Mouse (Mus musculus): ENCODE data around the gene Gm867. TPM values are rescaled to one million over a fixed set of nuclear protein-coding genes. Genes with fewer than 3 reads are reported as not detected.

Gm867 gene
- total RNA-seq (2014; fragmentation: Nextera tagmentation) (not detected in 2 replicates), total RNA-seq (2017) (not detected in 2 replicates)

DNA sequence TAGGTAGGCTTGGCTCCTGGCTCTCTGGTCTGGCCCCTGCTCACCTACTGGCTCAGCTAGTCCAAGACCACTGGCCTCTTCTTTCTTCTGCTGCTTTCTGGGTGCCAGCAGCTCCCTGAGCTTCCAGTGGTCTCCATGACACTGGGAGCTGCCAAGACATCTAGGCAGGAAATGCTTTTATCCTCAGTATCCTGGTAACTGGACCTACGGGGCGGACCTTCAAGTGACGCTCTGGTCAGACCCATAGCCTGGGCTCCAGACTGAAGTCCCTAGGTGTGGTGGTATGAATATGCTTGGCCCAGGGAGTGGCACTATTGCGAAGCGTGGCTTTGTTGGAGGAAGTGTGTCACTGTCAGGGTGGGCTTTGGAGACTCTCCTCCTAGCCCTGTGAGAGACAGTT, at the start of gene Gm867:
Gene Gm867, minus strand, starts transcription at position 153 of the 400 bp plus-strand sequence.
- ATAC-seq (replicated peaks; ENCODE audit: poor library complexity, severe bottlenecking) = no peak

DNA sequence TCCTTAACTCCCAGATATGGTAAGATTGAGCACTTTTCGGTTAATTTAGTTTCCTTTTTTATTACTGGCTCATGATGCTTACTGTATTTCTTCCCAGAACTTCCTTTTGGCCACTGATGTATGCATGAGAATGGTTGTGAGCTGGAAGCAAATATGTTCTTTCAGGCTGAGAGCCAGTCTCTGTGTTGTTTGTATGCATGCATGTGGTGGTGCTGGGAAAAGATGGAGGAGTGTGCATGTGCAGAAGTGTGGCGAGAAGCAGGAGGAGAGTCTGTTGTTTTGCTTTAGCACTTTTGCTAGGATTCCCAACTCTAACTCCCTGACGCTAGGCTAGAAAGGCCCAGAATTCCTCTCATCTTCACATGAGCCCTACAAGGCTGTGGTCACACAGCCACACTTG, 39.0 kb upstream of the Gm867 start:
- ATAC-seq (replicated peaks; ENCODE audit: poor library complexity, severe bottlenecking) = no peak

DNA sequence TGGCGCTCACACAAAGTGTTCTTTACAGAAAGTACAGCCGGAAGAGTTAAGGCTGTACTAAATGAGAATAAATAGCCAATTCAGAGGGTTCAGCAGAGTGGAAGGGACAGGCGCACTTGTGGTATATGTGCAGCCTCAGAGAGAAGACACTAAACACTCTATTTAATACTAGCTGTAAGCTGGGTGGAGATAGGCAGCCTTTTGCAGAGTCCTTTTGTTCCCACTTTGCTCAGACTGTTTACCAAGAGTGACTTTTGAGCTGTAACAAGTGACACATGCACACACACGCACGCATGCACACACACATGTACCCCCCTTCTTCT, 38.3 kb upstream of the Gm867 start:
- no peak for ATAC-seq (replicated peaks; ENCODE audit: poor library complexity, severe bottlenecking)

DNA sequence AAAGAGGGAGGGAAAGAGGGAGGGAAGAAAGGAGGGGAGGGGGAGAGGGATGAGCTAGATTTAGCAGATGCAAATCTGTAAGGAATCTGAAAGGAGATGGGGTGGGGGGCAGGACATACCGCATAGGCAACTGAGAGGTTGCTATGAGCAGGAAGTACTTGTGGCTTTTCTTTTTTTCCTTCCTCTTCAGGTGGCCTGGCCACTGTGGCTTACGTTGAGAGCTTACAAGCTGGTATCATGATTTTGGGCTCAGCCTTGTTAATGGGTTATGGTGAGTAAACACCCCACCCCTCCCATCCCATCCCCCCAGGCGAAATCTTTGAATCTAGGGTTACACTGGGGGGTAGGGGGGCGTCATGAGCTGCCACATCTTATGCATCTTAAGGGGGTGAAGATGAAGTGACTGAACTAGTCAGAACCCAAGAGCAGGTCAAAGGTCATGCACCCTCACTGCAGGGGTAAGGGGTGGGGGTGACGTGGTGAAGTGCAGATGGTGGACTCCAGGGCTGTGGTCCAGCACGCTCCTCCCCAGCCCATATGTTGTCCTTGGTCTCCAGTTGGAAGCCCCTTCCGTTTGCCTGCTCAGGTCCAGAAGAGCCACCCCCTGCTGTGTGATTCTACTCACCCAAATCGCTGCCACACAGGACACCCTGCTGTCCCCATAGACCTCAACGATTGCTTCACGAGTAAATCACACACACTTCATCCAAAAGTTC, 37.8 kb upstream of the Gm867 start:
- peak; percentile 55; the same call in 1 of the 2 replicates for ATAC-seq (replicated peaks; ENCODE audit: poor library complexity, severe bottlenecking)

DNA sequence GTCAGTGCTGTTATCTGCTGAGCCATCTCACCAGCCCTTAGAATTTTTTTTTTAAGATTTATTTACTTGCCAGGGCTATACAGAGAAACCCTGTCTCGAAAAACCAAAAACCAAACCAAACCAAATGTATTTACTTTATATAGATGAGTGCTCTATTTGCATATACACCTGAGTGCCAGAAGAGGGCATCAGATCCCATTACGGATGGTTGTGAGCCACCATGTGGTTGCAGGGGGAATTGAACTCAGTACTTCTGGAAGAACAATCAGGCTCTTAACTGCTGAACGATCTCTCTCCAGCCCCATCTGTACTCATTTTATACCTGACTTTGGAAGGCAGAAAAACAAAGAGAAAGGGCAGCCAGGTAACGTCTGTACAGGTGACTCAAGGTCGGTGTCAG, 34.7 kb upstream of the Gm867 start:
- peak; percentile 27; the same call in 1 of the 2 replicates for ATAC-seq (replicated peaks; ENCODE audit: poor library complexity, severe bottlenecking)

DNA sequence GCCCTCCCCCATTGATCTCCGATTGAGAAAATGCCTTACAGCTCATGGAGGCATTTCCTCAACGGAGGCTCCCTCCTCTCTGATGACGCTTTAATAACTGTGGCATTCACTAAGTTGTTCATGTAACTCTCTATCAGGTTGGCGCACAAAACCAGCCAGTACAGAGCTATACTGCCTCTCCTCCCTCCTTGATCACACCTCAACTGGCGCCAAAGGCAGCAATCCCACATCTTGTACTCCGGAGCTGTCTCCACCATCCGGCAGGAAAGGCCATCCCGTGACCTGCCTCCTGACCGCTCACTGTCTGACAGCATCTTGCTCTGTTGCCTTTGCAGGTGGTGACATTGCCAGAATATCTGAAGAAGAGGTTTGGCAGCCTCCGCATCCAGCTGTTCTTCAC, 33.4 kb upstream of the Gm867 start:
- no peak for ATAC-seq (replicated peaks; ENCODE audit: poor library complexity, severe bottlenecking)

DNA sequence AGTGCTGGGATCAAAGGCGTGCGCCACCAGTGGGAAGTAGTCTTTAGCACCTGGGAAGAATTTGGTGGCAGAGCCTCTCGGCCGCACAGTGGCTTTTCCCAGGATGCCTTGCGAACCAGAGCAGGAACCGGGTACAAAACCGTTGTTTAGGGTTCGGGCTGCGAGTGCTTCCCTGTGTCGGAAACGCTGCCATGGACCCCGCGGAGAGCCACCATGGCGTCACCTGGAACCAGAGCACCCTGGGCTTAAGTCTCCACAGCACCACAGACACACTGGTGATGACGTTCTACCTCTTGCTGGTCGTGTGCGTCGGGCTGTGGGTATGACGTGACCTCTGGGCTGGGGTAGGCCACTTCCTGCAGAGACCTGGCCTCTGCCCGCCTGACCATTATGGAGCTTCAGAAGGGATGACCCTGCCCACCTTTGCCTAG, 13.9 kb upstream of the Gm867 start, which contains the start of gene Gm5134:
Gene Gm5134, plus strand, starts transcription at position 134 of the 431 bp plus-strand sequence.
- peak; percentile 77 for ATAC-seq (replicated peaks; ENCODE audit: poor library complexity, severe bottlenecking)

DNA sequence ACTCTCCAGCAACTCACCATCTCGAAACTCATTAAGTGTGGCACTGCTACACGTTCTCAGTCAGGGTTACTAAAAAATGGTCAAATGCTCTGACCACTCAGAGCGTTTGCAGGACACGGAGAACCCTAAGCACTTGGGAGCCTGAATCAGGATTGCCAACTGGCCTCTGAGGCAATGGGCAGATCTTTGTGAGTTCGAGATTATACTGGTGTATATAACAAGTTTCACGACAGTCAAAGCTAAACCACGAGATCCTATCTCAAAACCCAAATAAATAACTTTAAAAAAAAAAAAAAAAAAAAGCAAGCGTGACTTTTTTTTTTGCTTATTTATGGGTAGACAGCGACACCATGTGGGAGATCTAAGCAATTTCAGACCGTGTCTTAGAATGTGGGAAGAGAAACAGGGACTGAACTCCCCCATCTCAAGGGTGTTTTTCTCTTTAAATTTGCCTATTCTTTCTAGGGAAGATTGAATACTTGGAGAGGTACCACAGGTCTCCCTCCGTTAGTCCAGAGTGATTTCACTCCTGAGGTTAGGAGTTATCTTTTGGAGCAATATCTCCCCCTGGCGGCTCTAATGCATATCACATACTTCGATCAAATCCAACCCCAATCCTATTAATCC, 11.1 kb upstream of the Gm867 start:
- peak; percentile 40 for ATAC-seq (replicated peaks; ENCODE audit: poor library complexity, severe bottlenecking)

DNA sequence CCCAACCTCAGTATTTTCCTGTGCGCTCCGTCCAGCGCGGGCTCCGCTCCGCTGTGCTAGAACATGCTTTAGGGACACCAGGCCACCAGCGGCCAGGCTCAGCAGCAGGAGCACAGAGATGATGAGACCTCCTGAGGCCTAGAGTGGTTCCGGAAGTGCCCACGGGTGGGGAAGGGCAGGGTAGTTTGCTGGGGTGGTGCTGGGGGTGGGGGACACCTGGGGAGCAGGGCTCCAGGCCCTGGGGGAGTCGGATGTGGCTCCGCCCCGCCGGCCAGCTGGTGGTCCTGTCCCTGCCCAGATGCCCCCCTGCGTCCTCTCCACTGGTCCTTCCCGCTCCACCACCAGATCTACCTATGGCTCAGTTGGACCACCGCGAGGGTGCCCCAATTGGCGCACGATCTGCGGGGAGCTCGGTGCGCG, 10.3 kb upstream of the Gm867 start:
- ATAC-seq (replicated peaks; ENCODE audit: poor library complexity, severe bottlenecking) = no peak

DNA sequence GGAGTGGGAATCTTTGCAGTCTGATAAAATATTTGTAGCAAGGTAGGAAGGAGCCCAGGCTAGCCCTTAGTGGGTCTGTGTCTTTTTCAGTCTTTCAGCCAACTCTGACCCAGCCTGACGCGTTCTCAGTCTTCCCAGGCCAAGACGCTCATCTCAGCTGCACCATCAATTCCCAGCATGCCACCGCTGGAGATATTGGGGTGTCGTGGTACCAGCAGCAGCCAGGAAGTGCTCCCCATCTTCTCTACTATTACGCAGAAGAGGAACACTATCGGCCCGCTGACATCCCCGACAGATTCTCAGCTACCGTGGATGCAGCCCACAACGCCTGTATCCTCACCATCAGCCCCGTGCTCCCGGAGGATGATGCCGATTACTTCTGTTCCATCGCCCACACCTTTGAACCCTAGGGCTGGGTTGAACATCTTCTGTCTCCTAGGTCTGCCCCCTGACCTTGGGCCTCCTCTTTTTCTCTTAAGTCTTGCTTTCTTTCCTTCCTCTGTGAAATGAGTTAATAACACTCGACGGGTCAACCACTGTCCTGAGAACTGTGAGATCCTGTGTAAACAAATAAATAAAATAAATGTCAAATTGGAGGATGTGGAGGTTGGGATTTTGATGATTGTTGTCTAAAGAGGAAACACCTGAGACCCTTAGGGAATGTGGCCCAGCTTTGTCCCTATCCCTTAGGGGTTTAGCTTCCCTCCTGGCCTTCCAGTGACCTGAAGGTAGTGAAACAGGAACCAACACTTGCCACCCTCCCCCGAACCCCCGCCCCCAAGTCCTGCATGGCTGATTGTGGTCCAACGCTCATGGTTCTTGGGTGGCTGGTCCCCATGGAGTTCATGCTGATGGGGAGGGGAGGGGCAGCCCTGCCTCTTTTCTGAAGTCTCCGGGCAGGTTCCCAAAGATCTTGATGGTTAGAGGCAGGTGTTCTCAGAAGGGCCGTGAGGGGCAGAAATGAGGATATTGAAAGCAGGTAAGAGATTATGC, 8.9 kb upstream of the Gm867 start:
- ATAC-seq (replicated peaks; ENCODE audit: poor library complexity, severe bottlenecking) = peak; percentile 41

DNA sequence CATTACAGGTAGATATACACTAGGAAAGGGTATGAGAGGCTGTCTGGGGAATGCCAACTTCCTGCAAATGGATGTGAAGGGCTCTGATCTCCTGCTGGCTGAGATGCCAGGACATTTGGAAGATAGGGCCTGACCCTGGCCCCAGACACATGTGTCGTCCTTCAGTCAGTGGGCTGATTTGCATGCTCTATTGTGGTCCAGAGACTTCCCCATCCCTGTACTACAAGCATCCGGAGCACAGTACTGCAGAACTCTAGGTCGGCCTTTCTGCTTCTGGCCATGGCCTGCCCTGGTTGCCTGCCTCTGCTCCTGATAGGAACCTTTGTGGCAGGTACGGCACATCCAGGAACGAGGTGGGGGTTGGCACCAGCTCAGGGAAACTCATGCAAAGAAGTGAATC, 7.6 kb upstream of the Gm867 start:
- ATAC-seq (replicated peaks; ENCODE audit: poor library complexity, severe bottlenecking) = no peak

DNA sequence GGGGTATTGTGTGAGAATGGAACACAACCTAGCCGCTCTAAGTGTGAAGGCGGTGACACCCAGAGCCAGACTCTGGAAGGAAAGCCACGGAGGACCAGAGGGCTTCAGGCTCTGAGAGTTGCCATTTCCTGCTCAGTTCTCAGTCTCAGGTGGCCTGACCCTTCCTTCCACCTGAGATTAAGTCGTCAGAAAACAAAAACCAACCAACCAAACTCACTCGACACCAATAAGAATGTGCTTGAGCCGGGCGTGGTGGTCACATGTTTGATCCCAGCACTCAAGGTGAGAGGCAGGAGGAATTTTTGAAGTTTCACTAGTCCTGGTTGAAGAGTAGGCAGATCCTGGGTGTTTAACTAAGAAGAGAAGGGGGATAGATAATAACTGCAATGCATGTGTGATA, 5.4 kb upstream of the Gm867 start:
- no peak for ATAC-seq (replicated peaks; ENCODE audit: poor library complexity, severe bottlenecking)

DNA sequence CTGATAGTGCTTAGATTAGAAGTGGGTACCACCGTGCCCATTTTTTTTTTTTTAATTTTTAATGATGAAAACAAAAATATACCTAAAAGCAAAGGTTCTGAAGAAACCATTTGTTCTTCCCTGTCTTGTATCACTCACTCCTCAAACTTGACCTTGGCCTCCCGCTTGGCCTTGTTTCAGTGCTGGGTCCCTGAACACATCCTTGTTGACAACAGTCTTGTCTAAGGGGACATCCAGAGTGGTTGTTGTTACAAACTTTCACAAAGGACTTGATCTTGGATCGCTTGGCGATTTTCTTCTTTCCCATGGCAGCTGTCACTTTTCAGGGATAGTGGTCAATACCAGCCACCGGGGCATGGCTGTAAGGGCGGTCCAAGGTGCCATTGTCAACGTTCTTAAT, 4.7 kb upstream of the Gm867 start:
- no peak for ATAC-seq (replicated peaks; ENCODE audit: poor library complexity, severe bottlenecking)

DNA sequence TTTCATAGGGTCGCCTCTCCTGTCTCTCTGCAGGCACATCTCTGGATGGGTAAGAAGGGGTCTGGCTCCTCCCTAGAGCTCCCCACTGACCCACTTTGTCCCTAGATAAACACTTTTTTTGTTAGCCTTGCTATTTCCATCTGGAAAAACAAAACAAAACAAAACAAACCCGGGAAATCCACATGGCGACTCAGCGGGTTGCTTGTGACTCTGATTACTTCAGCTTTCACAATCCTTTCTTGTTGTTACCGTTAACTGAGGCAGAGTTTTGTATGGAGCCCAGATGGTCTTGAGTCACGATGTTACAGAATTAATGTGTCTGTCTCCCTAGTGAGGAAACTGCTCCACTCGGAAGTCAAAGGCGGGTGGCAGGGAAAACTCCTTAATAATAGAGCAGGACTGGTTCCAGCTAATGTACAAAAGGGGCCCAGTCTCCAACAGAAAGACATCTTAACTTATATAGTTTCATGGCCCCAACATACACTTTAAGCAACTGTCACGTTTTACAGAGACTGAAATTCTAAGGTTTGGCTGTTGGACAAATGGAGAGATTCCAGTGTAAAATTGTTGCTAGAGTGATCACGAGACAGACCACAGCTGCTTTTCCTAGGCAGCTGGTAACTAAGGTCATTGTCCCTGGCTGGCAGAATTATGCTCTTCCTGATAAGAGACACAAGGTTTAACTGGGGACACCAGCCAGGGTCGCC, 3.7 kb upstream of the Gm867 start:
- ATAC-seq (replicated peaks; ENCODE audit: poor library complexity, severe bottlenecking) = no peak

DNA sequence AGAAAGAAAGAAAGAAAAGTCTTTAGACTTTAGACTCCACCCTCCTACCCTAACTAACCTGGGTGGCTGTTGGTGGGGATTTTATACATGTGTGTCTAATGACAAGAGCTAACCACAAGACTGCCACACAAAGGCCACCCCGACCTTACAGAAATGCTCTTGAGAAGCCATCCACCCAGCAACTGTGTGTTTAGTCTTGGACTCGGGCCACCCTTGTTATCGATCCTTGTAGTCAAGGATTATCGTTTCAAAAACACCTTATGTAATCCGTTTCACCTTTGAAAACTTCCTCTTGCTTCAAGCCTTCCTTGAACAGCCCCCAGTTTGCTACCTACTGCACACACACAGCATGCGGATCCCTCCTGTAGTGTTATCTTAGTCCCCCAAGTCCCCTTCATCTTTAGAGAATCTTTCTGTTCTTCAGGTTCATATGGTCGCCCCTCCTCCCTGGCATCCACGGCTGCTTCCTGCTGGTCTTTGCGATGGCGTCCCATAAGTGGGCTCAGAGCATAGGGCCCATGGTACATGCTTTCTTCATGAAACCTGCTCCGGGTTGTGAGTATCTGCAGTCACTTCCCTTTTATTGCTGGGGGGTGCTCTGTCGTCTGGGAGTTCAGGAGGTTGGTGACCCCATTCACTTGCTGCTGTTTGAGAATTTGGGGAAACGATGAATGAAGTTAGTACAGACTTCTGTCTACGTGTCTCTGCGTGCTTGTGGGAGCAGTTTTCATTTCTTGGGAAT, 2.4 kb upstream of the Gm867 start, which contains the start of gene Vpreb3:
Gene Vpreb3, plus strand, starts transcription at position 322 of the 742 bp plus-strand sequence.
- ATAC-seq (replicated peaks; ENCODE audit: poor library complexity, severe bottlenecking) = peak; percentile 78

DNA sequence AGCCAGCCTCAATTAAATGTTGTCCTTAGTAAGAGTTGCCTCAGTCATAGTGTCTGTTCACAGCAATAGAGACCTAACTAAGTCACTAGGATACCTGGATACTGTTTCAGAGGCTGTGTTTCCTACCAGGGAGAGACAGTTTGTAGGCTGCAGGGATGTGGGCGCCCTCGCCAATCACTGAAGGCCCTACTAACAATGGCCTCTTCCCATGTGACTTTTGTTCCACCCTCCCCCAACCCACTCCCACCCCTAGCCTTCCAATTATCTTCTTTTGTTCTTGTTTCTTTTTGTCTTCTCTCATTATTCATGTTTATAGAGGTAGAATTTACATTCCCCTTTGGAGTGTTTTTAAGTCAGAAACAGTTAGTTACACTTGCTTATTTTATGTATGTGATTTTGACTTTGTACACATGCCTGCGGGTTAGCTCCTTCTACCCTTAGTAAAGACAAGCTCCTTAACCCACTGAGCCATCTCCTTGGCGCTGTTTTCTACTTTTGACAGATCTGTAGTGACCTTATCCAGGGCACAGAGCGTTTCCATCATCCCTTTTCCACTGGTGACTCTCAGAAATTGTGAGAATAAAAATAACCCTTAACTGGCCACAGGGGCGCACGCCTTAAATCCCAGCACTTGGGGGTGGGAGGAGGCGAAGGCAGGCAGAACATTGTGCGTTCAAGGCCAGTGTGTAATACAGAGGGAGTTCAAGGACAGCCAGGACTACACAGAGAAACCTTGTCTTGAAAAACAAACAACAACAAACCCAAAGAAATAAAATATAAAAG, 761 bp upstream of the Gm867 start:
- no peak for ATAC-seq (replicated peaks; ENCODE audit: poor library complexity, severe bottlenecking)

DNA sequence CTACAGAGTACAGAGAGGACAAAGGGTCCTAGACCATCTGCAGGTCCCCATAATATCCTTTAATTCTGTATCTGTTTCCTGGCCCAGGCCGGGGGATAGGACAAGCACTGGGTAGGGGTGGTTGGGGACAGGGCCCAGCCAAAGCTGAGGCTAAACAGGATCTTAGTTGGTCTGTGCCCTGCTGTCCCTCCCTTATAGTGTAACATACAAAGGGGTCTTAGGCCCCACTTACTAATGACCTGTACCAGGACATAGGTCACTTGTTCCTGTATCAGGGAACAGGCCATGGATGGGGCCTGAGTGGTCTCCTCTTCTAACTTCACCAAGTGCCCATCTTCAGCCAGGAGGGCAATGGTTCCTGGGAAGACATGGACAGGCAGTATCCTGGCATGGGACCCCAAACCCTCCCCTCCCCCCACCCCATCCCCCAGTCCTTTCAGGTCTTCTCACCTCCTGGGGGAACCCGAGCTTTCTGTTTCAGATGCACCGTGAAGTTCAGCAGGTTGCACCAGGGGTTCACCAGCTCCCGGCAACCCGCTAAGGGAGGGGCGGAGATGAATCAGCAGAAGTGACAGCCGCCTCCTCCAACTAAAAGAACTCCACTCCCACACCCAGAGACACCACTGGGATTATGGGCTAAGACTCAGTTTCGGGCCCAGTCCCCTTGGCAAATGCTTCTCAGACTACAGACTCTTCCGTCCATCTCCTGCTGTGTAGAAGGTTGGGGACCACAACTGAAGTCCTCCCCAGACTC, 814 bp downstream of the Gm867 start:
- no peak for ATAC-seq (replicated peaks; ENCODE audit: poor library complexity, severe bottlenecking)
